Mouse (Mus musculus): ENCODE data around the gene Gm26602. TPM values are rescaled to one million over a fixed set of nuclear protein-coding genes. Genes with fewer than 3 reads are reported as not detected.
A peak's percentile ranks its signal among the peaks of the same experiment; 100 is the strongest.
"Not testable (repeated sequence)": the region's sequence is repeated elsewhere in the genome, so short reads cannot be mapped to it uniquely, and the experiment has no call there.

Gene Gm26602
- total RNA-seq, 1 experiment from 2014 or later = not detected

GRCm38 (mm10) chr10:79883297-79884084 lies 27.2 kb upstream of the Gm26602 start:
- ATAC-seq (replicated peaks; ENCODE audit: insufficient number of reproducible peaks, low FRiP score, low TSS enrichment, poor library complexity, severe bottlenecking) = peak; percentile 58

- ATAC-seq (replicated peaks; ENCODE audit: insufficient number of reproducible peaks, low FRiP score, low TSS enrichment, poor library complexity, severe bottlenecking) = no peak
Observed at GRCm38 (mm10) chr10:79884446-79884845, 26.2 kb upstream of the Gm26602 start.

- ATAC-seq (replicated peaks; ENCODE audit: insufficient number of reproducible peaks, low FRiP score, low TSS enrichment, poor library complexity, severe bottlenecking) = not testable (repeated sequence)
Observed at GRCm38 (mm10) chr10:79884938-79885337, 25.7 kb upstream of the Gm26602 start.

GRCm38 (mm10) chr10:79886054-79886453 lies 24.6 kb upstream of the Gm26602 start, which contains the start of gene Elane:
Elane (plus strand) TSS chr10:79886247.
- ATAC-seq (replicated peaks; ENCODE audit: insufficient number of reproducible peaks, low FRiP score, low TSS enrichment, poor library complexity, severe bottlenecking) = no peak

- no peak for ATAC-seq (replicated peaks; ENCODE audit: insufficient number of reproducible peaks, low FRiP score, low TSS enrichment, poor library complexity, severe bottlenecking)
Observed at GRCm38 (mm10) chr10:79886611-79887010, 24.0 kb upstream of the Gm26602 start.

- ATAC-seq (replicated peaks; ENCODE audit: insufficient number of reproducible peaks, low FRiP score, low TSS enrichment, poor library complexity, severe bottlenecking) = no peak
Observed at GRCm38 (mm10) chr10:79889386-79889785, 21.3 kb upstream of the Gm26602 start.

GRCm38 (mm10) chr10:79890670-79891069 lies 20.0 kb upstream of the Gm26602 start, which contains the start of gene Cfd:
Cfd (plus strand) TSS chr10:79890853.
- no peak for ATAC-seq (replicated peaks; ENCODE audit: insufficient number of reproducible peaks, low FRiP score, low TSS enrichment, poor library complexity, severe bottlenecking)

- peak; percentile 48; the same call in 1 of the 2 replicates for ATAC-seq (replicated peaks; ENCODE audit: insufficient number of reproducible peaks, low FRiP score, low TSS enrichment, poor library complexity, severe bottlenecking)
Observed at GRCm38 (mm10) chr10:79892451-79893118, 18.1 kb upstream of the Gm26602 start.

GRCm38 (mm10) chr10:79896306-79896705 lies 14.3 kb upstream of the Gm26602 start:
- no peak for ATAC-seq (replicated peaks; ENCODE audit: insufficient number of reproducible peaks, low FRiP score, low TSS enrichment, poor library complexity, severe bottlenecking)

- ATAC-seq (replicated peaks; ENCODE audit: insufficient number of reproducible peaks, low FRiP score, low TSS enrichment, poor library complexity, severe bottlenecking) = no peak
Observed at GRCm38 (mm10) chr10:79896814-79897213, 13.8 kb upstream of the Gm26602 start.

- ATAC-seq (replicated peaks; ENCODE audit: insufficient number of reproducible peaks, low FRiP score, low TSS enrichment, poor library complexity, severe bottlenecking) = no peak
Observed at GRCm38 (mm10) chr10:79897316-79898245, 13.1 kb upstream of the Gm26602 start.

GRCm38 (mm10) chr10:79900951-79901410 lies 9.7 kb upstream of the Gm26602 start:
- no peak for ATAC-seq (replicated peaks; ENCODE audit: insufficient number of reproducible peaks, low FRiP score, low TSS enrichment, poor library complexity, severe bottlenecking)

- ATAC-seq (replicated peaks; ENCODE audit: insufficient number of reproducible peaks, low FRiP score, low TSS enrichment, poor library complexity, severe bottlenecking) = no peak
Observed at GRCm38 (mm10) chr10:79906712-79907111, 3.9 kb upstream of the Gm26602 start.

- no peak for ATAC-seq (replicated peaks; ENCODE audit: insufficient number of reproducible peaks, low FRiP score, low TSS enrichment, poor library complexity, severe bottlenecking)
Observed at GRCm38 (mm10) chr10:79907415-79907814, 3.2 kb upstream of the Gm26602 start.

GRCm38 (mm10) chr10:79908167-79909091 lies 2.2 kb upstream of the Gm26602 start, which contains the start of gene Med16:
Med16 (minus strand) TSS chr10:79908923.
- ATAC-seq (replicated peaks; ENCODE audit: insufficient number of reproducible peaks, low FRiP score, low TSS enrichment, poor library complexity, severe bottlenecking) = peak; percentile 88

- peak; percentile 18; the same call in 1 of the 2 replicates for ATAC-seq (replicated peaks; ENCODE audit: insufficient number of reproducible peaks, low FRiP score, low TSS enrichment, poor library complexity, severe bottlenecking)
Observed at GRCm38 (mm10) chr10:79909092-79909922, 1.3 kb upstream of the Gm26602 start.

GRCm38 (mm10) chr10:79912412-79912811 lies 1.8 kb downstream of the Gm26602 start:
- no peak for ATAC-seq (replicated peaks; ENCODE audit: insufficient number of reproducible peaks, low FRiP score, low TSS enrichment, poor library complexity, severe bottlenecking)
